Mouse (Mus musculus): ENCODE measurements around the gene Thoc3.

DNA sequence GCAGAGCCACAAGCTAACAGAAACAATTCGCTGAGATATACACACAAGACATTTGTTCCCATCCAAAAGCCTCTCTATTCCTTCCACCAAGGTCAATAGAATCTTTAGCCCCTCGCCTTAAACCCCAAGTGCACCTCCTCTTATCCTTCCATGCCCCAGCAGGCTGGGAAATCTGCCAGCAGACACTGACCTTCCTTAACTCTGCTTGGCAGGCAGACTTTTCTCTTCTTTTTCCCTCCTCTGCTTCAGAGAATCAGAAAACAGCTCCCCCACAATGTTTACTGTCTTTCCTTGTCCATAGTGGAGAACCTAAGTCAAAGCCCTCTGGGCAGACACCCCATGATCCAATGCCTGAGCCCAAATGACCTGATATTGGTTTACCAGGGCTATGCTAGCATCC lies 6.3 kb upstream of the Thoc3 start:
- TF ChIP-seq TAL1 (conservative IDR thresholded peaks at IDR 0.05; ENCODE audit: low read depth, low read length) = no peak
- no peak for TF ChIP-seq CTCF (IDR thresholded peaks at IDR 0.05; ENCODE audit: low read depth, low read length)
- TF ChIP-seq POLR2AphosphoS5 (IDR thresholded peaks at IDR 0.05; ENCODE audit: insufficient replicate concordance, low read depth, low read length) = no peak
- no peak for TF ChIP-seq GATA1 (IDR thresholded peaks at IDR 0.05; ENCODE audit: borderline replicate concordance, low read length)
- no peak for TF ChIP-seq GATA2 (IDR thresholded peaks at IDR 0.05; ENCODE audit: borderline replicate concordance, low read depth, low read length)

All from G1E (cell line).